Mouse (Mus musculus) lung, postnatal 0 days (tissue): ENCODE data around the gene Ctcf.

ENCODE experiments used
- CTCF ChIP-seq: IDR thresholded peaks from 2 replicates; pipeline ENCODE4 v1.5.1; 2016; ENCODE audit warnings: antibody characterized with exemption, mild to moderate bottlenecking
- EP300 ChIP-seq: IDR thresholded peaks from 2 replicates; pipeline ENCODE4 v1.6.1; 2016; ENCODE audit warnings: antibody characterized with exemption, mild to moderate bottlenecking, control low read depth

DNA sequence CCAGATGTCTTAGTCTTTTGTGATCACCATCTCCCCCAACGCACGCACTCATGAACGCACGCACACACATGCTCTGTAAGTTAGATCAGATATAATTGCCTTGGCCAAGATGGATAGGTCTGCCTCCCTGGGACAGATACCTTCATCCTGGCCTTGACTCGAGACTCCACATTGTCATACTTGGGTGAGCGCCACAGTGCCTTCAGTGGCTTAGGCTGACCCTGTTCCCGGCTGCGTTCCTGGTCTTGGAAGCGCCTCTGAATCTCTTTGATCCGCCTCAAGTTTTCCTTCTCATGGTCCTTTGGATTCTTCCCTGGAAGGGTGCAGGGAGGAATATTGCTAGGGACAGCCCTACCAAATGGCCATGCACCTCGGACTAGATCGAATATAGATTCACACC, 70.1 kb downstream of the Ctcf start:
- TF ChIP-seq CTCF (no peak), EP300 (no peak)
